Mouse (Mus musculus) spleen, adult 2 months (tissue): ENCODE measurements at regions not wholly inside any gene's neighbourhood (a gene's known extent, or its start where the extent isn't known, plus 50 kb on each side); places are given as distances from the start of the nearest gene placed in this dataset.

ENCODE experiments used
- CTCF ChIP-seq: fragments of 200-500 bp; IDR thresholded peaks from 2 replicates; pipeline ENCODE4 v1.5.1; 2011; ENCODE audit warnings: mild to moderate bottlenecking, inconsistent platforms; ENCODE audit not compliant: insufficient read depth, insufficient read length, insufficient replicate concordance; ENCODE audit errors: extremely low read depth
- POLR2A ChIP-seq: fragments of 200-500 bp; IDR thresholded peaks from 2 replicates; pipeline ENCODE4 v1.6.1; 2011; ENCODE audit warnings: low read depth, low read length, inconsistent platforms

- no peak for TF ChIP-seq CTCF
- no peak for TF ChIP-seq POLR2A
Measured at GRCm38 (mm10) chr13:107492448-107492847, 470.5 kb upstream of the Kif2a start.
